Mouse (Mus musculus) G1E (cell line): ENCODE data around the gene Naa20. TPM values are rescaled to one million over a fixed set of nuclear protein-coding genes. Genes with fewer than 3 reads are reported as not detected.

Source experiments
- ATAC-seq: 2 replicates; pipeline ENCODE4 v1.8.0; 2016; ENCODE audit warnings: mild to moderate bottlenecking; ENCODE audit not compliant: insufficient number of reproducible peaks, poor library complexity, low FRiP score, severe bottlenecking; ENCODE audit errors: extremely low read depth
- DNase-seq: peaks from one replicate; pipeline ENCODE4 v3.0.0; 2012; ENCODE audit warnings: low spot score
- H3K27me3 ChIP-seq: 2 replicates; pipeline ENCODE4 v1.6.1; 2012; ENCODE audit warnings: mild to moderate bottlenecking, low read length, inconsistent platforms; ENCODE audit not compliant: insufficient read depth
- H3K36me3 ChIP-seq: replicated peaks from 2 replicates; pipeline ENCODE3; 2012; ENCODE audit warnings: mild to moderate bottlenecking, inconsistent platforms
- H3K4me1 ChIP-seq: 2 replicates; pipeline ENCODE4 v1.6.1; 2012; ENCODE audit warnings: low read depth, low read length, inconsistent platforms, mixed read lengths; ENCODE audit not compliant: insufficient read depth
- H3K4me3 ChIP-seq: 2 replicates; pipeline ENCODE4 v1.5.1; 2012; ENCODE audit warnings: low read depth, mild to moderate bottlenecking, inconsistent platforms, low read length, moderate library complexity, mixed read lengths
- H3K9me3 ChIP-seq: replicated peaks from 2 replicates; pipeline ENCODE4 v1.6.1; 2012; ENCODE audit warnings: inconsistent platforms
- CTCF ChIP-seq: IDR thresholded peaks from 2 replicates; pipeline ENCODE4 v1.5.1; 2012; ENCODE audit warnings: low read depth, low read length, inconsistent platforms, mixed read lengths
- GATA1 ChIP-seq: IDR thresholded peaks from 2 replicates; pipeline ENCODE4 v1.6.1; 2012; ENCODE audit warnings: borderline replicate concordance, low read length, inconsistent platforms, mixed read lengths
- GATA2 ChIP-seq: IDR thresholded peaks from 2 replicates; pipeline ENCODE4 v1.6.1; 2012; ENCODE audit warnings: low read depth, low read length, inconsistent platforms, borderline replicate concordance
- POLR2AphosphoS5 ChIP-seq: IDR thresholded peaks from 2 replicates; pipeline ENCODE4 v1.6.1; 2012; ENCODE audit warnings: low read depth, low read length, inconsistent platforms; ENCODE audit not compliant: insufficient replicate concordance
- TAL1 ChIP-seq: conservative IDR thresholded peaks from 2 replicates; pipeline ENCODE4 v1.6.1; 2012; ENCODE audit warnings: low read depth, low read length, inconsistent platforms, mixed read lengths
- polyA plus RNA-seq: library from polyadenylated mRNA; stranded (reverse); fragments of >175 nt; gene quantifications from 2 replicates; pipeline ENCODE4 v1.2.3, GENCODE M21; 2012
- total RNA-seq, 2 experiments: library from RNA; stranded (forward) in 1 of 2; stranded (reverse) in 1 of 2; fragments of 200-1000 nt in 1 of 2; fragments of >200 nt in 1 of 2; fragmentation: Nextera tagmentation in 1 of 2; gene quantifications; 2 replicates each; pipeline ENCODE4 v1.2.3; 2014 to 2017

Naa20 gene
- total and polyA plus RNA-seq, 3 experiments: 41.3 to 102 (median 49.5) TPM

- H3K36me3 ChIP-seq: no peaks in the 10 kb centered on the region
Measured at GRCm38 (mm10) chr2:145874879-145875482, 26.9 kb upstream of the Naa20 start.

GRCm38 (mm10) chr2:145877191-145877590 lies 24.7 kb upstream of the Naa20 start:
- H3K36me3 ChIP-seq: no peaks in the 10 kb centered on the region
- no peaks in the 10 kb centered on the region for H3K4me1 ChIP-seq
- peaks cover 17% of the 10 kb centered on the region for H3K9me3 ChIP-seq
- H3K4me3 ChIP-seq: no peak overlapping the region
- no peaks in the 10 kb centered on the region for H3K27me3 ChIP-seq
- ATAC-seq (no peak), DNase-seq (no peak)
- TF ChIP-seq POLR2AphosphoS5: no peak
- TF ChIP-seq TAL1: no peak
- TF ChIP-seq CTCF: no peak
- TF ChIP-seq GATA2: no peak
- TF ChIP-seq GATA1: no peak

More at GRCm38 (mm10) chr2:145874879-145875482, 26.9 kb upstream of the Naa20 start:
- Histone ChIP-seq H3K4me1 (no peaks in the 10 kb centered on the region), H3K27me3 (no peaks in the 10 kb centered on the region), H3K9me3 (peaks cover 9% of the 10 kb centered on the region; the same call in 1 of the 2 replicates), H3K4me3 (no peak overlapping the region)
- TF ChIP-seq GATA1: no peak
- TF ChIP-seq CTCF: no peak
- TF ChIP-seq TAL1: no peak
- no peak for TF ChIP-seq GATA2
- TF ChIP-seq POLR2AphosphoS5: no peak
- ATAC-seq: no peak
- no peak for DNase-seq

GRCm38 (mm10) chr2:145880887-145881747 lies 20.8 kb upstream of the Naa20 start:
- Histone ChIP-seq H3K36me3 (no peaks in the 10 kb centered on the region), H3K27me3 (no peaks in the 10 kb centered on the region), H3K4me1 (no peaks in the 10 kb centered on the region), H3K4me3 (no peak overlapping the region), H3K9me3 (peaks cover 34% of the 10 kb centered on the region)
- no peak for DNase-seq
- TF ChIP-seq TAL1 (no peak), GATA2 (no peak), POLR2AphosphoS5 (no peak), CTCF (no peak), GATA1 (no peak)
- ATAC-seq: no peak

- TF ChIP-seq TAL1 (no peak), POLR2AphosphoS5 (no peak), GATA1 (no peak), CTCF (no peak), GATA2 (no peak)
- H3K9me3 ChIP-seq: peaks cover 34% of the 10 kb centered on the region
- no peak for DNase-seq
- H3K36me3 ChIP-seq: no peaks in the 10 kb centered on the region
- ATAC-seq: no peak
- no peaks in the 10 kb centered on the region for H3K4me1 ChIP-seq
- H3K4me3 ChIP-seq: no peak overlapping the region
- no peaks in the 10 kb centered on the region for H3K27me3 ChIP-seq
Measured at GRCm38 (mm10) chr2:145881932-145882331, 20.0 kb upstream of the Naa20 start.

GRCm38 (mm10) chr2:145882398-145882797 lies 19.5 kb upstream of the Naa20 start:
- Histone ChIP-seq H3K36me3 (no peaks in the 10 kb centered on the region), H3K4me3 (no peak overlapping the region), H3K9me3 (peaks cover 34% of the 10 kb centered on the region), H3K27me3 (no peaks in the 10 kb centered on the region), H3K4me1 (no peaks in the 10 kb centered on the region)
- TF ChIP-seq GATA2 (no peak), CTCF (no peak), GATA1 (no peak), POLR2AphosphoS5 (no peak), TAL1 (no peak)
- ATAC-seq: no peak
- DNase-seq: no peak
